Mouse (Mus musculus): ENCODE results near the gene Igf2. TPM values are rescaled to one million over a fixed set of nuclear protein-coding genes. Genes with fewer than 3 reads are reported as not detected.

Igf2 gene
- not detected in 2 replicates for total RNA-seq (2017)

DNA sequence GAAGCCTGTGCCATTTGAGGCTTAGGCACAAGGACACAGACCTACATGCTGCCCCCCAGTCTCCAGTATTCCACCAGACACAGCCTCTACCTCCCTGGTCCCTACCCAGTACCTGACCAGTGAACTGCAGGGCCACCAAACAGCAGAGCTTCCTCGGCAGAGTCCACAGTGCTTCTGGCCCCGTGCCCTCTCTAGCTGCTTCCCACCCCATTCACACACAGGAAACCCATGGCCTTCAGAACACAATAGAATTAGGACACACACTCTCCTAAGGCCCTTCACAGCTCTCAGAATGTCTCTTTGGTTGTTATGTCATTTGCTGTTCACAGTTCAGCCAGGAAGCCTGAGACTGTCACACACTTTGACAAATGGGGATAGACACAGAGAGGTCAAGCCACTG lies at the start of gene Igf2:
TSS of gene Igf2 (minus strand) at position 158 of the 400 bp plus-strand sequence.
- no peak for ATAC-seq (replicated peaks; ENCODE audit: low read depth, poor library complexity, severe bottlenecking)

DNA sequence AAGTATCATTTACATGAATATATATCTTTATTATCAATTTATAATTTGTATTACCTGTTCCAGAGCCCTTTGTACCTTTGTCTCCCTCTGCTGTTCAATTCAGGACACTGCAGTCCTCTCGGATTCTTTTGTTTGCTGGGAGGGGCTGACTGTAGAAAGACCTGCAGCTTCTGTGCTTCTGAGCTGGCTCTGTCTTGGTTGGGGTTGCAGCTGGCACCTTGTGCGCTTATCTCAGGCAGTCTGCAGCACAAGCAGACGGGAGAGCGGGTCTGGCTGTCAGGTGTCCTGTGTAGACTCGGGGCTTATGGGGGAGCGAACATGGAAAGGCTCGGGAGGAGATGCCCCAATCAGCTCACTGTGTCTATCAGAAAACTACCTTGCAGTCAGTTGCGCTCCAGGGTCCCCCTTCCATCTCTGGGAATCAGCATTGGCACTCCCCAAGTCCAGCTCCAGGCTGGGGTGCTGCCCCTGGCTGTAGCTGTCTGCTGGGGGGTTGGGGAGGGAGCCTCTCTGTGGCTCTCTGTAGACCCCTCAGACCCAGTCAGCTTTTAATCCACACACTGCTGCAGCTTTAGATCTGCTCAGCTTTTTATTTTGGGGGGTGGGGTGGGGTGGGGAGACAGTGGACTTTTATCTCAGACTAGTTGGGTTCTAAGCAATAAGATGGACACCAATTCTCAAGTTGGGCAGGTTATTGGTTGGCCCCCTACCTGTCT lies 48.3 kb upstream of the Igf2 start:
- ATAC-seq (replicated peaks; ENCODE audit: low read depth, poor library complexity, severe bottlenecking), result 0 out of 2 replicates have a peak, but pooled peaks have one; percentile 60

DNA sequence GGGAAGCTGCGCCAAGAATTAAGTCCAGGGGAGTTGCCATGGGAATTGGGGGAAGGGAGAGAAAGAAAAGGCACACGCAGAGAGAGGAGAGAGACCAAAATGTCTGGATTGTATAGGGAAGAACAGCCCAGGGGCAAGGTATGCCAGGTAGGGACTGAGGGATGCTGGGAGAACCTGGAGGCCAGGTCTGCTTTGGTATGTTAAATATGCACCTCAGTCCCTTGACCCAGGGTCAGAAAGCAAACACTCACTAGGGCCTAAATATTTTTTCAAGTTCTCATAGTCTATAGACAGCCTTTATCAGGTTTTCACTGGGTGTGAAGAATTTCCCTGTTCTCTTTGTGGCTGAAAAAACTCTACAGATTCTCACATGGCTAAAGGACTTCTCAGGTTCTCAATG lies 40.3 kb upstream of the Igf2 start:
- ATAC-seq (replicated peaks; ENCODE audit: low read depth, poor library complexity, severe bottlenecking), result no peak

DNA sequence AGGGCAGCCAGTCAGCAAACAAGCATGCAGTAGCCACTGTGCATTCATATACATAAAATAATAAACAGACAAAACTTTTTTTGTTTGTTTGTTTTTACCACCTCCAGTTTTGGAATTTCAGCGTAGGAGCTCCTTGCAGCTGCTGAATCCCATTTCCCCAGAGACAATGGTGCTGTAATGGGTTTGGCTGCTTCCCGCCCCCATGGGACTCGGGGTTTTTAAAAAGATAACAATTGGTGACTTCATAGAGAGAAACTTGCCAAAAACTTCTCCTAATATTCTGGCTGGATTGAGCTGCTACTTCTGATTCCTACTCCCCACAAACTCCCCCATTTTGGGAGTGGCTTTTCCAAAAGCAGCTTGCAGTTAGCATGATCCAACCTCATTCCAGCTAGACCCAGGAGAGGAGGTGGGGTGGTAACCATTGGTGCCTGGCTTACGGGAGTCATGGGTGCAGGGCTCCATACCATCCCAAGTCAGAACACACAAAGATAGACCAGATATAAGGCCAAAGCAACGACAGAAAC lies 32.8 kb upstream of the Igf2 start:
- ATAC-seq (replicated peaks; ENCODE audit: low read depth, poor library complexity, severe bottlenecking), result no peak

DNA sequence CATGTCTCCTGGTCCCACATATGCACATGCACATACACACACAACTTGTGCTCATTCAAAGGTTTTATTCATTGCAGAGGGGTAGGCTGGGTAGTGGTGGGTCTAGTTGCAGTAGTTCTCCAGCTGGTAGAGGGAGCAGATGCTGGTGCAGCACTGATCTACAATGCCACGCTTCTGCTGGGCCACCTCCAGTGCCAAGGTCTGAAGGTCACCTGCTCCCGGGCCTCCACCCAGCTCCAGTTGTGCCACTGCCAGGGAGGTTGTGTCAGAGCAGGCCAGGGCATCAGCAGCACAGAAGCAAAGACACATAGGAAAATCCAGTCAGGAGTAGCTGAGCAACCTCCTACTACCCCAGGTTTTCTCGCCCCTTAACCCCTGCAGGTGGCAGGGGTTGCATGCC lies 12.0 kb upstream of the Igf2 start:
- ATAC-seq (replicated peaks; ENCODE audit: low read depth, poor library complexity, severe bottlenecking), result no peak

DNA sequence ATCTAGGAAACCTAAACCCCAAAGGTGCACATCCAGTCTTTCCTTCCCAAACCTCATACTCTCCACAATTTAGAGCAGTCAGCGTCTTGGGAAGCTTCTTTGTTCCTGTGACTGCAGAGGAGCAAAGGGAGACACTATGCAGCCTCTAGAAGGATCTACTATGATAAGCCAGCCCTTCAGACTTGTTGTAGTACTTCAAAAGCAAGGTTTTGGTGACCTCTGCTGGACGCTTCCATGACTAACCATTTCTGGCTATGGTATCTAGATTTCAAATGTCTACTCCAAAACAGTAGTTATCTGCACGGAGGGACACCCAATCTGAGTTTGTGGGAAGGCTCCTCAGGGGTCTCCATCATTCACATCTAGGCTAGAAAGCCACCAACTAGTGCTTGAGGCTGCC lies 9.0 kb upstream of the Igf2 start:
- peak; percentile 70 for ATAC-seq (replicated peaks; ENCODE audit: low read depth, poor library complexity, severe bottlenecking)

DNA sequence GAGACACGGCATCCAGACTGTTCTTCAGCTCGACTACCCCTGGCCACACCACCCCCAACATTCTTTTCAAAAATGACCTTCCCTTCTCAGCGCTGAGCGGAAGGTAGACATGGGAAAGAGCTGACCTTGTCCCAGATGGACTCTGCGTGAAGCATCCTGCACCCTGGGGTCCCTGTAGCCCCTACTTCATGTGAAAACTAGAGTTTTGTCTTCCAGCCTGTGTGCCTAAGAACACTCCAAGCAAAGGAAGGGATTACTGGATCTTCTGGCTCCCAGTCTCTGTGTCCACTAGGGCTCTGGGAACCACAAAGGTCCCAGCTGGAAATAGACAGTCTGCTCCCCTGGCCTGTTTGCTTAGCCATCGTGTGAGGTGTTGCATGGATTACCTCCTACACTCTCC lies 8.5 kb upstream of the Igf2 start:
- no peak for ATAC-seq (replicated peaks; ENCODE audit: low read depth, poor library complexity, severe bottlenecking)

DNA sequence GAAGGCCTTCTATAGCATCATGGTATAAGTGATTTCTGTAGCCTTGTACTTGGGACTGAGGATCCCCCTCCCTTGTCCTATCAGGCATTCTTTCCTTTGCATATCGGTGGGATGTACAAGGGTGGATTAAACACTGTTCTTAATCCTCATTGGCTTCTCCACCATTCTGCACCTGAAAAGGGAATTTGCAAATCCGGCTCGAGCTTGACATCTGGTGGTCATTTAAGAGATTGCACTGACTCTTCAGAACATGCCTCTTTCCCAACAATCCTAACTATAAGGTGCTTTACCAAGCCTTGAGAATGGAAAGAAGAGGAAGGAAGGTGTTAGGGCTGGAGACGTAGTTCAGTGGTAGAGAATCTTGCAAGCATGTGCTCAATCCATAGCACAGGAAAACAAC lies 5.5 kb upstream of the Igf2 start:
- ATAC-seq (replicated peaks; ENCODE audit: low read depth, poor library complexity, severe bottlenecking), result peak; percentile 55

DNA sequence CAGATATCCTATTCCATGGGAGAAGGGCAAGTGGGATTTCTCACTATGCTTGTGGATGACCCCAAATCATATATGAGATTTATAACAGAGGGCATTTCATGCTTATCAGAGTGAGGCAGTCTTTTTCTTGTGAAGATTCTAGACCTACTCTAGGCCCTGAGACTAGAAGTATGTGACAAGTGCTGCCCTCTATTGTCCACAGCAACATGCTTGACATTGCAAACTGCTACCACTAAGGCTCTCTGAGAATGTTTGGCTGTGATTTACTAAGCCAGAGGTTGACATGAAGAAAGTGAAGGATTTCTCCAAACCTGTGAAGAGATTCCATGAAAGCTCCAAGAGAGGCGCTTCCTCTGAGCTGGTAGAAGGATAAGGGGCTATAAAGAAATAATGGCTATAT lies 4.5 kb upstream of the Igf2 start:
- ATAC-seq (replicated peaks; ENCODE audit: low read depth, poor library complexity, severe bottlenecking), result no peak

DNA sequence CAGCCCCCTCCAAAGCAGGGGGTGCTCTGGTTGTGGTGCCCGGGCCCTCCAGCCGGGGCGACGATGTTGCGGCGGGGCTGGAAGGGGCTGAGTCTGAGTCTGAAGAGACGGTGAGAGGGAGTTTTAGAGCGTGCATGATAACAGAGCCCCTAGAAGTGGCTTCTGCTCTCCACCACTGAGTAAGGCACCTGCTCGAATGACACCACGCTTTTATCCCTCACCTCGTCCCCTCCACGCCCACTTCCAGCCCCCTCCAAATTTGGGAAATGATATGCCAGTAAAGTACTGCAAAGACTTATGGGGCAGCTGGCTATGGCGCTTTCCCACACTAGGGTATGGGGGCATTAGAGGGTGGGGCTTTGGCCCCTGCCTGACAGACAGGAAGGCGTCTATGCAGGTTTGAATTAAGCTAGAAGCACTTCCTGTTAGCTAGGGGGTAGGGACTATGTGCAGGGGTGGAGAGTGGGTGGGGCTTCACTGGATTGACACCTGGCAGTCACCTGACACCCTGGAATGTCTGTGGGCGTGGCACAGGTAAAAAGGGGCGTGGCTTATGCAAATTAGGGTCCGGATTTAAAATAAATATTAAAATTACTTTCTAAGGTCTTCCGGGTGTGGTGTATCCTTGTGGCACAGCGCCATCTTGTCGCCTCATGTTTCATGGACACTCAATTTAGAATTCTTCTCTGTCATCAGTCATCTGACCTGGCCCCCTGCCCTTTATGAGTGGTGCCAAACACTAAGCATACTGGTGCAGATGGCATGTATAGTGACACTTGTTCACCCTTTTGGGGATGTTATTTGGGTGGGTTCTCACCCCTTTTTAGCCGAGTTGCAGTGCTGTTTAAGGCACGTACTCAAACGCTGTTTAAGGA lies 3.4 kb upstream of the Igf2 start, which contains the start of gene Gm49394:
TSS of gene Gm49394 (minus strand) at position 192 of the 875 bp plus-strand sequence.
- ATAC-seq (replicated peaks; ENCODE audit: low read depth, poor library complexity, severe bottlenecking), result no peak

DNA sequence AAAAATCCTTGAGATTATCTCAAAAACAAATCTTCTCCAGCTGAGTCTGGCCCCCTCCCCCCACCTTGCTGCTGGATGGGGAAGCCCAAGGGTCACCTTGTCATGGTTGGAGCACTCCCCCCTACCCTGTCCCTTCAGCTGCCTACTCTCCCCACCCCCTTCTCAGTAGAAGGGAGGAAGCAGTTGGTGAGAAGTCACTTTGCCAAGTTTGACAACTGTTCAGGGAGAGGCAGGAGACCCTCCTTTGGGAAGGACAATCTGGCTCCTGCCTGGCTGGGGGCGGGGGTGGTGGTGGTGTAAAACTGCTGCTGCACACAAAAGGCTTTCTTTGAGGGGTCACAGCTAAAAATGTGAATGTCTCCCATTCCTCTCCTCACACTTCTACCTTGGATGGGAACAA lies 1.7 kb upstream of the Igf2 start:
- no peak for ATAC-seq (replicated peaks; ENCODE audit: low read depth, poor library complexity, severe bottlenecking)

DNA sequence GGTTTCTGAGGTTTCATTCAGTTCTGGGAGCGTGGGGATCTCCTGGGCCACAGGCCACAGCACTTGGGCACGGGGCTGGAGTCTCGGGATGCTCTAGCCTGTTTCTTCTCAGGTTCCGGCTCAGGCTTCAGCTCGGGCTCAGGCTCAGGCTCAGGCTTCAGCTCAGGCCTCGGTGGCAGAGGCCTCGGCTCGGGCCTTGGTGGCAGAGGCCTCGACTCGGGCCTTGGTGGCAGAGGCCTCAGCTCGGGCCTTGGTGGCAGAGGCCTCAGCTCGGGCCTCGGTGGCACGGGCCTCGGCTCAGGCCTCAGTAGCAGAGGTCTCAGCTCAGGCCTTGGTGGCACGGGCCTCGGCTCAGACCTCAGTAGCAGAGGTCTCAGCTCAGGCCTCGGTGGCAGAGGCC lies 905 bp upstream of the Igf2 start:
- ATAC-seq (replicated peaks; ENCODE audit: low read depth, poor library complexity, severe bottlenecking), result no peak

DNA sequence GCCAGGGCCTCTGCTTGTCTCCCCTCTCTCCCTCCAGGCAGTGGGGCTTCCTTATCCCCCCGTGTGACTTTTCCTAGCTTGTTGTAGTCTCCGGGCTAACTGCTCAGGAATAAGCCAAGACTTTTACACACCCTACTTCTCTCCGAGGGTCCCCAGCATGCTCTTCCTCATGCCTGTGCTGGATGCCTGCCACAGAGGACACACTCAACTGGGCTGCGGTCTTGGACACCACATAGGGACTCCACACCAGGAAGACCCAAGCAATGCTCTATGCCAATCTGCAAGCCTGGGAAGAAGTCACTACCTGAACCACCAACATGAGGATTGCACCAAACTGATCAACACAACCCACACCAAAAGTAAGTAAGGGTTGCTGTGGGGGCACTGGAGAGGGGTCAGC lies 507 bp downstream of the Igf2 start:
- no peak for ATAC-seq (replicated peaks; ENCODE audit: low read depth, poor library complexity, severe bottlenecking)

DNA sequence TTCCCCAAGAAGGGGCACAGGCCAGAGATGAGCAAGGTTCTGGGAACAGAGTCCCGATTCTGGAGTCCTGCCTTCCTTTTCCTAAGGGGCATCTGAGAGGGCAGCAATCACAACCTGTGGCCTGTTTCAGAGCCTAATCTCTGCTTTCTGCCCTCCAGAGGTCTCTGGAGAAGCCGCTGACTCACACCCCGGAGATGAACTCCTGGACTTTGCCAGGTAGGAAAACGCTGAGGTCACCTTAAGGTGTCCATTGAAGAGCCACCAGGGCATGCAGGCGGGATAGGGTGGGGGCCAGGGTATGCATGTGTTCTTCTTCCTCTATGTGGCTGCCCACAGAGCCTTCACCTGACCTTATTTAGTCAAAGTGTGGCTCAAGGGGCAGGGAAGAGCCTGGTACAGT lies 1.3 kb downstream of the Igf2 start:
- ATAC-seq (replicated peaks; ENCODE audit: low read depth, poor library complexity, severe bottlenecking), result no peak

DNA sequence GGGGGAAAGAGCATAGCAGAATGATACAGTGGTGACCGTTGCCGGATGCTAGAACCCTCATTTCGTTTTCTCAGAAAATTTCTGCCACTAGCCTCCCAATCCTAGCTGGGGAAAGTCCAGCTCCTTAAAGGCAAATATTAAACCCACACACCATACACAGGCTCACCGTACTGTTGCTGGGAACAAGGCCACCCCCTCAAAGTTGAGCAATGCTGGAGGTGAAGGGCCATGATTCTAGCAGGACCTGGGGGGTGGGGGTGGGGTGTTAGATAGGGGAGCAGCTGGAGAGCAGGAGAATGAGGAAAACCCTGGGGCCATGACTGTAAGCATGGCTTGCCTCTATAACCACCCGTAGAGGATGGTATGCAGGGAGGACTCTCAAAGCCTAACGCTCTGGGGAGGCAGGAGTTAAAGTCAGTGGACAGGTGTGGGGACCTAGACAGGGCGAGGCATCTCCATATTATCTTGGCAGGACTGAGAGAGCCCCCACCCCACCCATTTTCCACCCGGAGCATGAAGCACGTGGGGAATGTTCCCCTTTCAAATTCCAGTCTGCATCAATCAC lies 2.1 kb downstream of the Igf2 start:
- ATAC-seq (replicated peaks; ENCODE audit: low read depth, poor library complexity, severe bottlenecking), result no peak

DNA sequence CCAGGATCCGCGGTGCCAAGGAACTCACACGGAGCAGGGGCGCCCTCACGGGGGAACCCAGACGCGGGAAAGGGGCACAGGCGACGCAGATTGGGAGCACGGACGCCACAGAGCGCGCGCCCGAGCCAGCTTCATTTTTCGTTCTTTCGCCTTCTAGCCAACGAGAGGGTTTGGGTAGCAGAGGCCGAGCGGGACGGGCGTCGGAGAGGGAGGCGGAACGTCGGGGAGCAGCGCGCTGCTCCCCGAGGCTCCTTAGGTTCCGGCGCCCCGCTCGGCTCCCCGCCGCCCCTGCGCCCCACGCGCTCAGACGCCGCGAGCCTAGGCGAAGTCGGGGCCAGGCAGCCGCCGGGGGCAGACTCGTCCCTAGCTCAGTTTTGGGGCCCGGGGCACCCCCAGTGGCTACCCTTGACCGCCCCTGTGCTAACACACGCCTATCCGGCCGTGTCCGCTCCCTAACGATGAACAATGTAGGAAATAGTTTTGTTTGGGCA lies 2.6 kb downstream of the Igf2 start:
- ATAC-seq (replicated peaks; ENCODE audit: low read depth, poor library complexity, severe bottlenecking), result 0 out of 2 replicates have a peak, but pooled peaks have one; percentile 20

DNA sequence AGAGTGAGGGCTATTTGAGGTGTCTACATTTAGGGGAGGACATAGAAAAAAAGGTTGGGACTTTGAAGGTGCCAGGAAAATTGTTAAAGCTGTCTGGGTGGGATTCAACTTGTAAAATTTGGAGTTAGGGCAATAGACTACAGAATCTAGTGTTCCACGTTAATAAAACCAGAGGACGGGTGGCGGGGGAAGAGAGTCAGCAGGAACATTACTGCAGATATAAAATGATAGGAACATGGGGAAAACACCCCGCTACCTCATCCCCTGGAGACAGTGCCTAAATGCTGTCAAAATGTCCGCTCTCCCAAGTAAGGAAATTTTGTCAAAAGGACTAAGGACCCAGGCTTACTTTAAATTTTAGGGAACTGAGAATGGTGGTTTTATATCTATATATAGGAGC lies 3.5 kb downstream of the Igf2 start:
- ATAC-seq (replicated peaks; ENCODE audit: low read depth, poor library complexity, severe bottlenecking), result no peak

DNA sequence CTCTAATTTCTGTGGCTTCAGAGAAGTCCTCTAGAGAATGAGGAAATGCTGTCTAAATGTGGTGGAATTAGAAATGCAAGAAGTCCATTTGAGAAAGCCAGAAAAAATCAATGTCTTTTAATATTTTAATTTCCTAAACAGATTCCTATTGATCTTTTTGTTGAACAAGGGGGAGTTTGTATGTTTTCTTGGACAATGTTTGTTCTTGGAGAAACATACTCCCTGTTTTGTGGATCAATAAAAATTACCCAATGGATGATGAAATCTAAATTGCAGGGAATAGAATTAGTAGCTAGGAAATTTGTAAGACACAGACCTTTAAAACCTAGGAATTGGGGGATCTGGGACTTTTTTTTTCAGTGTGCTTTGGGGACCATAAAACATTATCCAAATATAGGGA lies 4.8 kb downstream of the Igf2 start:
- no peak for ATAC-seq (replicated peaks; ENCODE audit: low read depth, poor library complexity, severe bottlenecking)

DNA sequence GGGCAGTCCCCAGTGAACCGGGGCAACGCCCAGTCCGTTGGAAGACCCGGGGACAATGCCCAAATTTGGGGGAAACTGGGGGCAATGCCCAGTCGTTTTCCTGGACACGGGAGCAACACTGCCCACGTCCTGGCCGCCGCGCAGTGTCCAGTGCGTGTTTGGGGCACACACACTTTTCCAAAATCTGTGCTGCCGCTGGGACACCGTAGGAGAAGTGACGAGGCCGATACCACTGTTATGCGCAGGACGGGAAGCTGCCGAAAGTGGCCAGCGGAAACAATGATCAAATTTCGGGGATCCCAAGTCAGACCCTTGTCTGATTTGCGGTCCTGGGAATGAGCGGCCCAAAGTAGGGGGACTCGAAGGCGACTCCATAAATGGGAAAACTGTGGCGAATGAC lies 5.6 kb downstream of the Igf2 start:
- ATAC-seq (replicated peaks; ENCODE audit: low read depth, poor library complexity, severe bottlenecking), result no peak

DNA sequence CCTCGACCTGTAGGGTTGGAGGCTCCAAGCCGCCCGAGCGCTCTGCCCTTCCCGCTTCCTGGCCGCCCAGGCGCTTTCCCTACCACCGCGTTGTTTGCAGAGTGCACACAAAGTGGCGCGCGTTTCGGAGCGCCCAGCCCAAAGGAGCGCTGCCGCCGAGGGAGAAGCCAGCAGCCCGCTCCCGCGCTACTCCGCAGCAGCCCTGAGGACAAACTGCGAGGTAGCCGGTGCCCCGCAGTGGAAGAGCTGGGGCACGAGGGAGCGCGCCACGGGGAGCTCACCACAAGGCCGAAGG lies 6.0 kb downstream of the Igf2 start:
- no peak for ATAC-seq (replicated peaks; ENCODE audit: low read depth, poor library complexity, severe bottlenecking)
